Mouse (Mus musculus) cerebellum, adult 2 months (tissue): ENCODE measurements around the gene Unc5c. TPM values are rescaled to one million over a fixed set of nuclear protein-coding genes. Genes with fewer than 3 reads are reported as not detected.

Experiments used
- DNase-seq, 2 experiments: peaks; one replicate each; pipeline ENCODE4 v3.0.0; 2021
- H3K27ac ChIP-seq: fragments of 200-500 bp; 2 replicates; pipeline ENCODE4 v1.5.1; 2012; ENCODE audit warnings: low read length, control low read depth, inconsistent platforms; ENCODE audit not compliant: insufficient read depth
- H3K27me3 ChIP-seq: fragments of 200-500 bp; 2 replicates; pipeline ENCODE4 v1.6.1; 2012; ENCODE audit warnings: inconsistent platforms, mild to moderate bottlenecking, low read length, moderate library complexity; ENCODE audit not compliant: control insufficient read depth, insufficient read depth
- H3K4me1 ChIP-seq: fragments of 200-500 bp; 2 replicates; pipeline ENCODE4 v1.6.1; 2011; ENCODE audit warnings: low read length; ENCODE audit not compliant: control insufficient read depth, insufficient read depth
- H3K4me3 ChIP-seq: fragments of 200-500 bp; replicated peaks from 2 replicates; pipeline ENCODE3; 2011; ENCODE audit warnings: mild to moderate bottlenecking, low read depth, low read length, control low read depth; ENCODE audit not compliant: insufficient read depth
- CTCF ChIP-seq: fragments of 200-500 bp; IDR thresholded peaks from 2 replicates; pipeline ENCODE4 v1.5.1; 2011; ENCODE audit warnings: low read depth, mild to moderate bottlenecking, control low read depth, low read length, moderate library complexity, borderline replicate concordance; ENCODE audit not compliant: insufficient read depth
- POLR2A ChIP-seq: fragments of 200-500 bp; IDR thresholded peaks from 2 replicates; pipeline ENCODE4 v1.6.1; 2011; ENCODE audit warnings: low read length, control low read depth, borderline replicate concordance; ENCODE audit not compliant: insufficient read depth
- WGBS: fragments of 180-500 bp; shearing (Covaris S2); methylation state at CpG from one replicate; pipeline ENCODE4 v1.1.7; 2018; 5-methylcytosine and 5-hydroxymethylcytosine counted together
- polyA plus RNA-seq: library from polyadenylated mRNA; depleted of rRNA; stranded (reverse); fragments of >200 nt; gene quantifications from 2 replicates; pipeline ENCODE4 v1.2.3, GENCODE M21; 2012

Gene Unc5c
- polyA plus RNA-seq, 1 experiment = 19.4 TPM

DNA sequence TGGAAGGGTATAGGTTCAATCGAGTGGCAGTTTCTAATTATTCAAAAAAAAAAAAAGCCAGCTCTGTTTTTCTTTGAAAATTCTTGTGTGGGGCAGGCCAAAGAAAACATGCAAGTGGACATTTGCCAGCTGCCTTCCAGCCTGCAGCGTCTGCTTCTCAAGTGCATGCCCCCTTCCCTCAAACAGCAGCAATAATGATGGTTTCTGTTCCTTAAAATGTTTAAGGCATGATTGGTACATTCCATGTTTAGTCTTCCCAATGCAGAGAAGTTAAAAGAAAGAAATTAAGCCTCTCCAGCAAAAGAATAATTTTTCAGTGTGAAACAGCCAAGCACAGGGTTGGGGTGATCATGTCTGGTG, 26.9 kb downstream of the Unc5c start:
- Histone ChIP-seq H3K27ac (no peak overlapping the region), H3K4me3 (no peak overlapping the region), H3K27me3 (no peaks in the 10 kb centered on the region), H3K4me1 (peaks cover 10% of the 10 kb centered on the region)
- 14% methylated on average over 2 of the region's 2 CpGs for WGBS
- TF ChIP-seq POLR2A (no peak), CTCF (no peak)
- no peak for DNase-seq

DNA sequence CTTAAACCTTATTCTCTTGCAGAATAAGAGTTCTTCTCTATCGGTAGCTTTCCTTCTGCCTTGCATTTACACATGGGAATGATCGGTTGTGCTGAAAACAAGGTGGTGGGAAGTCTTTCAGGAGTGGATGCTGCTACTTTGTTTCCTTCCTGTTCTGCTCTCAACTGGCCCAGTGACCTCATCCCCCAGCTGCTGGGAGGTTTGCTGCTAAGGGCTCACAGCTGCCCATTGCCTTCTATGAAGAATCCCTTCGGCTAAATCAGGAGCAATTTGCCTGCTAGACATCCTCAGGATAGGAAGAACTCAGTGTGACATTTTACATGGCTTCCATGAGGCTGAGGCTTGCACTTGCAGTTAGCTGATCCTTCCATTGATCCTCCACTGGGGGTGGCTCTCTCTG, 28.0 kb downstream of the Unc5c start:
- TF ChIP-seq CTCF = no peak
- no peak for DNase-seq
- Histone ChIP-seq H3K27me3 (no peaks in the 10 kb centered on the region), H3K27ac (no peak overlapping the region), H3K4me3 (no peak overlapping the region), H3K4me1 (peaks cover 10% of the 10 kb centered on the region)
- WGBS = 61% methylated on average over 3 of the region's 3 CpGs

DNA sequence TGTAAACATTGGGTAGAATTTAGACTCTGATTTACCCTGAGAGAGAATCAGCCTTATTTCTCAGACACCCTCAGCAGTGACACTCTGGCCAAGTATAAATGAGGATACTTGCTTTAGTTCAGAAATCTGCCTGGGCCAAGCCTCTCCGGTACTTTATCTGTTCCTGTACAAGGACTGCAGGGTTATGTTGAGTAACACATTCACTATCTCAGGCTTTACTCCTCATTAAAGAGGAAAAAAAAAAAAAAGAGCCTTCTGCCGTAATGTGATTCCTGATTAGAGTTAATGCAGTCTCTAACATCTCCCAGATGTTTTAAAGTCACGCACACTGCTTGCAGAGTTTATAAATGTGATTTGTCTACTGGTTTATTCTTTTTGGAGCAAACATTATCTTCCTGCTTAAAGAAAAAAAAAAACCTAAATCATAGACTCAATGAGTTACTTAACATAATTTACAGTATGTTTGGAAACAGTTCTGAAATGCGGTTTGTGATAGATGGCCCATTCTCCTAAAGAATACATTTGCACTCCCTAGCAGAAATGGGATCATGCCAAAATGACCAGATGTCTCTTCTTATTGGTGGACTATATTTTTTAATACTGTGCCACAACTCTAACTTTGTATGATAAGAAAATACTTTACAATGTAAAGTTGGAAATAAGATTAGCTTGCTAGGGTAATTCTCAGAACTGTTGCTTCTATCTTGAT, 33.5 kb downstream of the Unc5c start:
- no peak for DNase-seq
- TF ChIP-seq CTCF = no peak
- no peak for TF ChIP-seq POLR2A
- 75% methylated on average over 4 of the region's 4 CpGs for WGBS
- Histone ChIP-seq H3K4me3 (no peak overlapping the region), H3K4me1 (peaks cover 3% of the 10 kb centered on the region; the same call in 1 of the 2 replicates), H3K27me3 (no peaks in the 10 kb centered on the region), H3K27ac (no peak overlapping the region)

DNA sequence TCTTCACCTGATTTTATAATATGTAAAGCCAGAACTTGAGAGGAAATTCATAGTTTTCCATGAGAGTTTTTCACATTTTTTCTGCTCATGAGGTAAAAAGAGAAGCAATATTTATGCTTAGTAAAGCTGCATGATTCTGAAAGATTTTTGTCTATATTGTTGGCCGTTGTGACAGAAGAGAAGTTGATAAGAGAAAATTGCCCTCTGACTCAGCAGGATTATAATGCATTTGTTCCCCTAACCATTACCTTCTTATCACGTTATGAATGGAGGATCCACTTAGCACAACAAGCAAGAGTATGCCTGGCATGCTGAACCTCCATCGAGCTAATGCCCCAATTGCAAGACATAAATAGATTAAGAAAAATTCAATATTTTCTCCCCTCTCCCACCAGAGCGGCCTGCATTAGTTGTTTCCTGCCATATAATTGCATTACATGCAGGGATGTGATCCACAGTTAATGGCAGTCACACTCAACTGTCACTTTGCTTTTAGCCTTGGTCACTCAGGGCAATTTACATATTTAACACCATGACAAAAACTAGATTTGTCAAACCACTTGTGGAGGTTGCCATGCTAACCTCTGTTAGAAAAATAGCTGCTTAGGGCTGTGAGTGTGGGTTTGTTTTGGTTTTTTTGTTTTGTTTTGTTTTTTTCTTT, 37.0 kb downstream of the Unc5c start:
- 57% methylated on average over 4 of the region's 4 CpGs for WGBS
- Histone ChIP-seq H3K4me1 (no peaks in the 10 kb centered on the region; the same call in 1 of the 2 replicates), H3K4me3 (no peak overlapping the region), H3K27me3 (no peaks in the 10 kb centered on the region), H3K27ac (no peak overlapping the region)
- no peak for DNase-seq
- TF ChIP-seq POLR2A (no peak), CTCF (no peak)

DNA sequence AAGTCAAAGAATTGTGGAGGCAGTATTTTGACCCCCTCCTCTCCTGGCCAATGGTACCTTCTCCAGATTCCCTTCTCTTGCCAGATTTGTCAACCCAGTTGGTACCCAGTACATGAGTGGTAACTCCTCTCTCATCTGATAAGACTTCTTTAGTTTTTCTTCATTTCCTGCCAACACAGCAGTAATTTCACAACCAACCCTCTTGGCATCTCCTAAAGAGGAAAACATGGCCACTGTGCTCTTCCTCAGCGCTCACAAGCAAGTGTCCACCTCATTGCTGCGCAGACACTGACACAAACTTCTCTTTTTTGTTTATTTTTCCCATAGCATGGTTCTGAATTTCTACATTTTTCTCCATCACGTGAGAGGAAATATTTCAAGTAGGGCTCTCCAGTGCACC, 38.3 kb downstream of the Unc5c start:
- DNase-seq = no peak
- no peak overlapping the region for H3K27ac ChIP-seq
- no peaks in the 10 kb centered on the region for H3K27me3 ChIP-seq
- WGBS = 88% methylated on average over 3 of the region's 3 CpGs
- H3K4me3 ChIP-seq = no peak overlapping the region
- H3K4me1 ChIP-seq = no peaks in the 10 kb centered on the region; the same call in 1 of the 2 replicates
- TF ChIP-seq POLR2A (no peak), CTCF (no peak)

DNA sequence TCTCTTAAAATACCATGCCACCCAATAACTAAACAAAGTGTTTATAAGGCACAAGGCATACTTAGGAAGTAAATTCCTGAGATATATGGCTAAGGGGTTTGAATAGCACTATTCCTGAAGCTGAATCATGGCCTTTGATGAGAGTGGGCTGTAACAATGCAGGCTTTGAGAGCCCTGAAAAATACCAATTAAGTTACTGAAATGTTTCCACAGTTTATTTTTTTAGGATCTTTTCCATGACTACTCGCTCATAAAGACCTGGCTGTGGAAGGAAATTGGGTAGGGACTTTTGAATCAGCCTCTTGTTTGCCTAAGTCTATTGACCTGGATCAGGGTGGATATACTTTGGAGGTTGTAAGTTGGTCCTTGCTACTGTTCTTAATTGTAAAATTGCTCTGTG, 44.8 kb downstream of the Unc5c start:
- H3K4me3 ChIP-seq = no peak overlapping the region
- DNase-seq = no peak
- H3K4me1 ChIP-seq = no peaks in the 10 kb centered on the region
- no peaks in the 10 kb centered on the region for H3K27me3 ChIP-seq
- no peak overlapping the region for H3K27ac ChIP-seq
- TF ChIP-seq POLR2A = no peak
- no peak for TF ChIP-seq CTCF
- WGBS = 76% methylated on average over 1 of the region's 1 CpGs

DNA sequence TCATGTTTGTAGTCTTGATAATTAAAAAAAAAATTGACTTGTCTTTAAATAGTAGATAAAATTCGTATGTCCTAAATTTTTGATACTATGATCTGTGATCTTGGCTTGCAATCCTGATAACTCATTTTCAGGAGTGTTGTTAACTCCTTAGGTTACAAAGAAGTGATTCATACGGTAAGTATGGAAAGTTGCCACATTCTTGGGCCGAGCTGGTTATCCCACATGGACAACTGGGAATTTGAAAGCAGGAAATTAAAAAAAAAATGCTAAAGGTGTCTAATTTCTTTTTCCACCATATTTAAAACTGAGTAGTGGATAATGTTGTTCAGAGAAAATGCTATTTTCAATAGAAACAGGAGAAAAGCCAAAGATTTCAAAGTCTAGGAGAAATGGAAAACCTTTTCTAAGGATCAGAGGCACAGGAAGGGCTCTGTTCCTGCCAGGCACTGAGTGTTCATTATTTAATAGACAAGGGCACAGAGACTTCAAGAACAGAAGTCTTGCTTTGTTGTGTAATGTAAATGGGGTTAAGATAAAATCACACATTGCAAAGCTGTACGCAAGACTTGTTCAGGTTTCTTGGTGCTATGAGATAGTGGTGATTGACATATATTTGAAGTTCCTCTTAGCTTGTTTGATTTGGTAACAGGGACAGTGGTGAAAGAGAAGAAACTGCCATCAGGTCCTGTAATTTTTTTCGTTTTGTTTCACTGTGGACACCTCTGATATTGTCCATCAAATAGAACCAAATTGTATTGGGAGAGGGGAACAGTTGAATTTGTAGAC, 46.4 kb downstream of the Unc5c start:
- Histone ChIP-seq H3K27ac (no peak overlapping the region), H3K4me1 (no peaks in the 10 kb centered on the region), H3K27me3 (no peaks in the 10 kb centered on the region), H3K4me3 (no peak overlapping the region)
- WGBS = 57% methylated on average over 5 of the region's 5 CpGs
- no peak for TF ChIP-seq CTCF
- TF ChIP-seq POLR2A = no peak
- no peak for DNase-seq
